Mouse (Mus musculus) embryonic facial prominence, embryonic 15.5 days (tissue): Measurements from ENCODE around the gene Galnt17. TPM values are rescaled to one million over a fixed set of nuclear protein-coding genes. Genes with fewer than 3 reads are reported as not detected.

Source experiments
- ATAC-seq: fragments of 200-750 bp; cut with Nextera tagmentation; 2 replicates; pipeline ENCODE4 v1.8.0; 2017; ENCODE audit warnings: low read depth, moderate TSS enrichment; ENCODE audit not compliant: insufficient number of reproducible peaks, low FRiP score, low TSS enrichment
- H3K27ac ChIP-seq: fragments of 300-500 bp; sonication (generic); replicated peaks from 2 replicates; pipeline ENCODE4 v1.5.1; 2015; ENCODE audit warnings: mild to moderate bottlenecking, inconsistent platforms
- H3K27me3 ChIP-seq: fragments of 300-500 bp; sonication (generic); 2 replicates; pipeline ENCODE4 v1.6.1; 2015; ENCODE audit warnings: inconsistent platforms
- H3K36me3 ChIP-seq: fragments of 300-500 bp; sonication (generic); 2 replicates; pipeline ENCODE4 v1.6.1; 2015; ENCODE audit warnings: mild to moderate bottlenecking, inconsistent platforms
- H3K4me1 ChIP-seq: fragments of 300-500 bp; sonication (generic); 2 replicates; pipeline ENCODE4 v1.6.1; 2015; ENCODE audit warnings: inconsistent platforms
- H3K4me2 ChIP-seq: fragments of 300-500 bp; sonication (generic); replicated peaks from 2 replicates; pipeline ENCODE4 v1.6.1; 2015; ENCODE audit warnings: mild to moderate bottlenecking, inconsistent platforms
- H3K4me3 ChIP-seq: fragments of 300-500 bp; sonication (generic); replicated peaks from 2 replicates; pipeline ENCODE4 v1.5.1; 2015; ENCODE audit warnings: mild to moderate bottlenecking, inconsistent platforms
- H3K9ac ChIP-seq: fragments of 300-500 bp; sonication (generic); 2 replicates; pipeline ENCODE4 v1.6.1; 2015; ENCODE audit warnings: inconsistent platforms
- H3K9me3 ChIP-seq: fragments of 300-500 bp; sonication (generic); replicated peaks from 2 replicates; pipeline ENCODE4 v1.6.1; 2016; ENCODE audit warnings: inconsistent platforms
- WGBS: fragments of 180-500 bp; shearing (Covaris S2); methylation state at CpG from one replicate; pipeline ENCODE4 v1.1.7; 2015; 5-methylcytosine and 5-hydroxymethylcytosine counted together
- polyA plus RNA-seq: library from polyadenylated mRNA; unstranded; fragments of >200 nt; fragmentation: Nextera tagmentation; extraction: Ambion mirVana; gene quantifications from 2 replicates; pipeline ENCODE4 v1.2.1, GENCODE M21; 2015

The Galnt17 gene
- polyA plus RNA-seq, 1 experiment from 2014 or later, result 4.7 TPM

DNA sequence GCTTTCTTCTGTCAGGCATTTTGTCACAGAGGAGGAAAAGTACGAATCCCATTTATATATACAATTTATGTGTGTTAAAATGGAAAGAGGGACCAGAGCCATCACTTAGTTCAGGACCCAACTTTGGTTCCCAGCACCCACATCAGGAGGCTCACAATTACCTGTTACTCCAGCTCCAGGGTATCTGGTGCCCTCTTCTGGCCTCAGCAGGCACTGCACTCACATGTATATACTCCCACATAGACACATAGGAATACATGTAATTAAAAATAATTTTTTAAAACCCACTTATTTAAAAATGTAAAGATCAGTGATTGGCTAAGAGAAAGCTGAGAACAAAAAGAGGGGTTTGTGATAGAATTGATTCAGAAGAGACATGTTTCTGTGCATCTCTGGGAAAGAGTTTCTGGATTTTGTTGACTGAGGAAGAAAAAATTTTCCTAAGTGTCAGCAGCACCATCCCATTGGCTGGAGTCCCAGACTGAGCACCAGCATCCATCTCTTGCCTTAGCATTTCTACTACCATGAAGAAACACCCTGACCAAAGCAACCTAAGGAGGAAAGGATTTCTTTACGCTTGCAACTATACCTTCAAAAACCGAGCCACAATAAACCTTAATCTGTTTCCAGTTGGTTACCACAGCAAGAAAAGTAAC is 381.0 kb downstream of the Galnt17 start:
- ATAC-seq, result no peak
- Histone ChIP-seq H3K27me3 (no peaks in the 10 kb centered on the region), H3K4me2 (no peak overlapping the region), H3K9me3 (no peaks in the 10 kb centered on the region), H3K9ac (no peak overlapping the region), H3K27ac (no peak overlapping the region), H3K4me3 (no peak overlapping the region), H3K4me1 (no peaks in the 10 kb centered on the region), H3K36me3 (no peaks in the 10 kb centered on the region)
- 74% methylated on average over 3 of the region's 3 CpGs for WGBS

DNA sequence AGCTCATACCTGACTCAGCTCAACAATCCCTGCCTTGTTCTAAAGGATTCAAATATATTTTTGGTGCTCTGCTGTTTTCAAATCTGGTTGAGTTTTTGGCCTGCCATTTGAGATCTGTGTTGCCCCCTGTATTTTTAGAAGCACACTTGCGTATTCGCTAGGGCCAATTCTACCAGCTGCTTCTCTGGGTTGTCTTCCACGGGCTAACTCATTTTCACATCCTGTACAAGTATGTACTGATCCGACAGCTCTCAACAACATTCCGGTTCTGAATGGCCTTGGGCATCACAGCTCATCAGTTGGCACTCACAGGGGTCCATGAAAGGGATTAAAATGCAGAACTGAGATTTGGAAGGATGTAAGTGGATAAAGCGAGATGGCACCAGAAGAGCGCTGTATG is 382.6 kb downstream of the Galnt17 start:
- Histone ChIP-seq H3K4me2 (no peak overlapping the region), H3K27me3 (no peaks in the 10 kb centered on the region), H3K9me3 (no peaks in the 10 kb centered on the region), H3K9ac (no peak overlapping the region), H3K4me1 (no peaks in the 10 kb centered on the region), H3K36me3 (no peaks in the 10 kb centered on the region), H3K4me3 (no peak overlapping the region), H3K27ac (no peak overlapping the region)
- no peak for ATAC-seq
- 85% methylated on average over 7 of the region's 7 CpGs for WGBS

DNA sequence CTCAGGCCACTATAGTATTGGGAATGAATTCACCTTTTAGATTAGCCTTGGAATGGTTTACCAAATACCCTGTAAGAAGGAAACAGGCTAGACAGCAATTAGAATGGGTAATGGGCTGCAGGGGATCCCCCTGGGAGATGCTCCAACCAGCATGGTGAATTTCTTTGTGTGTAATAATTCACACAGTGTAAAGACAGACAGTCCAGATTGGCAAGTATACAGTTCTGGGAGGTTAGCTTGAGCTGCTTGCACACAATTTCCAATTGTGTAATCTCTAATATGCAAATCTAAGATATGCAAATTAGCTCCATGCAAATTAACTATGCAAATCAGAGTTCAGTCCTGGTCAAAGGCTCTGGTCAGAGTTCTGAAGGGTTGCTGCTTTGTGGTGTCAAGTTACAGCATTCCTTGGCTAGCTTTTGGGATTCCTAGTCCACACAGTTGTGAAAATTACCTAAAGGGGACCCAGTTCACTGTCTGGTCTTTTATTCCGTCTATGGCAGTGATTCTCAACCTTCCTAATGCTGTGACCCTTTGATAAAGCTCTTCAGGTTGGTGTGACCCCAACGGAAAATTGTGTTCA is 384.0 kb downstream of the Galnt17 start:
- Histone ChIP-seq H3K4me2 (no peak overlapping the region), H3K4me1 (no peaks in the 10 kb centered on the region), H3K4me3 (no peak overlapping the region), H3K27ac (no peak overlapping the region), H3K27me3 (no peaks in the 10 kb centered on the region), H3K36me3 (no peaks in the 10 kb centered on the region), H3K9me3 (no peaks in the 10 kb centered on the region), H3K9ac (no peak overlapping the region)
- WGBS, result 30% methylated on average over 2 of the region's 2 CpGs
- ATAC-seq, result no peak

DNA sequence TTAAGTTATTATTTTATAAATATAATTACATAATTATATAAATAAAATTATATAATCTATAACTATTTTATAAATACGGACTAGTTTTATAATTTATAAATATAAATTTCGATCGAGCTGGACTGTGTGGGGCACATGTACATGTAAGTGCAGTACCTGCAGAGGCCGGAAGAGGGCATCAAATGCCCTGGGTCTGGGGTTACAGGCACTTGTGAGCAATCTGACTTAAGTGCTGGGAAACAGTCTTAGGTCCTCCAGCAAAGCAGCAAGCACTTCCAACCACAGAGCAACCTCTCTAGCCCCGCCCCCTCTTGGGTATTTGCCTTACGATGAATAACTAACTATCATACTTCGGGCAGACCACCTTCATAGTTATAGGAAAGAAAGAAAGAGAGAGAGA is 388.3 kb downstream of the Galnt17 start:
- Histone ChIP-seq H3K27me3 (no peaks in the 10 kb centered on the region), H3K4me3 (no peak overlapping the region), H3K9ac (no peak overlapping the region), H3K27ac (no peak overlapping the region), H3K4me2 (no peak overlapping the region), H3K9me3 (no peaks in the 10 kb centered on the region), H3K36me3 (no peaks in the 10 kb centered on the region), H3K4me1 (no peaks in the 10 kb centered on the region)
- ATAC-seq, result no peak
- WGBS, result 93% methylated on average over 7 of the region's 7 CpGs

DNA sequence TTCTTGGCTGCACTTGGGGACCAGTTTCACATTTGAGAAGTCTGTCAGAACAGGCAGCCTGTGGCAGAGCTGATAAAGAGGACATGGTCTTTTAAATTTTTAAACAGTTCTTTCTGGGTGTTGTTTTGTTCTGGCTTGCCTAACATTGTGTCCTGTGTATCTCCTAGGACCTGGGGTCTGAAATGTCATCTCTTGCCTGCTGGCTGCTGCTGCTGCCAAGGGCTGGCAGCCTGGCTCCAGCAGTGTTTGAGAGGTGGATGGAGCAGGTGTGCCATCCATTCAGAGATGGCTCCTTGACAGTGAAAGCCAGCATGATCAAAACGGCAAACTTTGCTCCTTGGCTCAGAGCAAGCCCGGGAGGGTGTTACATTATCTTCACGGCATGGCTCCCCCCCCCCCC is 393.7 kb downstream of the Galnt17 start:
- no peak overlapping the region for H3K4me3 ChIP-seq
- no peak overlapping the region for H3K9ac ChIP-seq
- 62% methylated on average over 3 of the region's 3 CpGs for WGBS
- no peak for ATAC-seq
- H3K9me3 ChIP-seq, result no peaks in the 10 kb centered on the region
- H3K27ac ChIP-seq, result no peak overlapping the region
- no peaks in the 10 kb centered on the region for H3K27me3 ChIP-seq
- no peak overlapping the region for H3K4me2 ChIP-seq
- no peaks in the 10 kb centered on the region for H3K36me3 ChIP-seq
- H3K4me1 ChIP-seq, result no peaks in the 10 kb centered on the region

DNA sequence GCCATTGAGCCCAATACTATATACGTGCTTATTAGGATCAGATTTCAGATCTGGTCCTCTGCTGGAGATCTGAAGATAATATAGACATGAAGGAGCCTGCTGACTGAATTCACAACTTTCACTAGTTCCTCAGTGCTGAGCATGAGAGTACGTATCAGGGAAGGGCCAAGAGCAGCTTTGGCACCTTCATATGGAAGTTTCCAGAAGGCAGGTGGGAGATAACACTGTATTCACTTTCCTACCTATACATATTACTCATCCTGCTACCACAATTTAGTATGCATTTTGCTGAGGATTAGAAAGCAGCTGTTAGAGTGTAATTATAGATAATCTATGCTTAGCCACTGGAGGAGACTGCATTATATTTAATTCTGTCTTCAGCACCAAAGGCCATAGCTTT is 396.7 kb downstream of the Galnt17 start:
- WGBS, result 44% methylated on average over 2 of the region's 2 CpGs
- no peaks in the 10 kb centered on the region for H3K4me1 ChIP-seq
- ATAC-seq, result no peak

DNA sequence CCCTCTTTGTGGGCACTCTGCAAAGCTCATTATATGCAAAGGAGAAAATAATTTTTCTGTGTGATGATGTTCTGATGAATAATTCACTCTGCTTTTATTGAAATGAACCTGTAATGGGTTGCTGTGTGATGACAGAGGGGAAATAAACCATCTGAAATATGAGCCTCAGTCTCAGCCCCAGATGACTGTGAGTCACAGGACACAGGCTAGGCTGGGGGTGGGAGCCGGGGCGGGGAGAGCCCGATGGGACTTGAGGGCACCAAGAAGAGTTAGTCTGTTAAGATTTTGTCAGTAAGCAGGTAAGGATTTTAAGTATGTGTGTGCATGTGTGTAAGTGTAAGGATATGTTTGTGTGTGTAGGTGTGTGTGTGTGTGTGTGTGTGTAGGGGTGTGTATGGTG is 406.6 kb downstream of the Galnt17 start:
- Histone ChIP-seq H3K4me1 (no peaks in the 10 kb centered on the region), H3K9me3 (no peaks in the 10 kb centered on the region), H3K4me2 (no peak overlapping the region), H3K4me3 (no peak overlapping the region), H3K27ac (no peak overlapping the region), H3K27me3 (no peaks in the 10 kb centered on the region), H3K9ac (no peak overlapping the region), H3K36me3 (no peaks in the 10 kb centered on the region)
- 53% methylated on average over 3 of the region's 3 CpGs for WGBS
- ATAC-seq, result no peak

More for the DNA sequence above, 396.7 kb downstream of the Galnt17 start:
- no peak overlapping the region for H3K27ac ChIP-seq
- H3K4me2 ChIP-seq, result no peak overlapping the region
- no peak overlapping the region for H3K9ac ChIP-seq
- no peak overlapping the region for H3K4me3 ChIP-seq
- no peaks in the 10 kb centered on the region for H3K9me3 ChIP-seq
- no peaks in the 10 kb centered on the region for H3K27me3 ChIP-seq
- no peaks in the 10 kb centered on the region for H3K36me3 ChIP-seq

DNA sequence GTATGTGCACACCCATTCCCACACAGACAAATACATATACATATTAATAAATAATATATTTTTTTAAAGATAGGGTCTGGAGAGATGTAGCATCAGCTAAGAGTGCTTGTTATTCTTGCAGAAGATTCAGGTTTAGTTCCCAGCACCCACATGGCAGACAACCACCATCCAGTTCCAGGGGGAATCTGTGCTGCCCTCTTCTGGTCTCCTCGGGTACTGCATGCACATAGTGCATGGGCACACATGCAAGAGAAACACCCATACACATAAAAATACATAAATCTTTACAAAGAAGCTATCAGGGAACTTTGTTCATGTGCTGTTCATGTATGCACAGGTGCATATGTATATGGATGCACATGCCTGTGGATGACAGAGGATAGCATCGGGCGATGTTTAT is 412.3 kb downstream of the Galnt17 start:
- H3K9me3 ChIP-seq, result no peaks in the 10 kb centered on the region
- 93% methylated on average over 3 of the region's 3 CpGs for WGBS
- no peak overlapping the region for H3K9ac ChIP-seq
- H3K27me3 ChIP-seq, result no peaks in the 10 kb centered on the region
- no peaks in the 10 kb centered on the region for H3K36me3 ChIP-seq
- no peaks in the 10 kb centered on the region for H3K4me1 ChIP-seq
- ATAC-seq, result no peak
- no peak overlapping the region for H3K27ac ChIP-seq
- no peak overlapping the region for H3K4me3 ChIP-seq
- no peak overlapping the region for H3K4me2 ChIP-seq

DNA sequence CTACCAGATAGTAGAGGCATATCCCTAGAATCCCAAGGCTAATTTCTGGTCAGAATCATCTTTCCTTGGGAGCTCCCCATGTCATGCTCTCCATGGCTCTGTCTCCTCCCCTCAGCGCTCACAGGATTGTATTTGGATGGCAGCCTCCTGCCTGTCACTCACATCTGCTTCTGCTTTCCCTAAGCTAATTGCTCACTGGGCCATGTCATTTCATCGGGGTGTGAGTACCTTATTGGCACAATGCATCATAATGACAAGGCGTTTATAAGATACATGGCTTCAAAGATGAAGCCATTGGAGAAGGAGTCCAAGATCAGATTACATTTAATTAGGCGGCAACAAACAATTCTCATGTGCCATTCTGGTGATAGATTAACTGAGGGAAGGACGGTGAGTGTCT is 416.6 kb downstream of the Galnt17 start:
- no peaks in the 10 kb centered on the region for H3K36me3 ChIP-seq
- no peaks in the 10 kb centered on the region for H3K4me1 ChIP-seq
- no peak overlapping the region for H3K9ac ChIP-seq
- WGBS, result 55% methylated on average over 5 of the region's 5 CpGs
- H3K27ac ChIP-seq, result no peak overlapping the region
- H3K9me3 ChIP-seq, result no peaks in the 10 kb centered on the region
- H3K27me3 ChIP-seq, result no peaks in the 10 kb centered on the region
- no peak overlapping the region for H3K4me3 ChIP-seq
- no peak overlapping the region for H3K4me2 ChIP-seq
- ATAC-seq, result no peak

DNA sequence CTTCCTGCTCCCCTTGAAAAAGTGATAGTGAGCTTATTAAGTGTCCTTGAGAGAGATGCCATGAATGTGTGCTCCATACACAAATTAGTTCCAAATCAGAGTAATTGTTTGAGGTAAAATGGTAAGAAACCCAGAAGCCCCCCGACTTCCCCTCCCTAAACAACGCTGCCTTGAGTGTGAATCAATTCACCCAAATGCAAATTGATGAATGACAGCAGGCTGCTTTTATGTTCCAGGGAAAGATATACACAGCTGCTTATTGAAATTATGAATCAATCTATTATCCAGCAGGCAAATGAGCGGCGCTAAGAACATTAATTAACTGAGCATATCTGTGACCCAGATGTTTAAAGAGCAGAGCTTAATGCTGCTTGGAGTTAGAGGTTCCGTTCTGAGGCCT is 428.0 kb downstream of the Galnt17 start:
- no peak for ATAC-seq
- WGBS, result 87% methylated on average over 5 of the region's 5 CpGs
- no peaks in the 10 kb centered on the region for H3K4me1 ChIP-seq

DNA sequence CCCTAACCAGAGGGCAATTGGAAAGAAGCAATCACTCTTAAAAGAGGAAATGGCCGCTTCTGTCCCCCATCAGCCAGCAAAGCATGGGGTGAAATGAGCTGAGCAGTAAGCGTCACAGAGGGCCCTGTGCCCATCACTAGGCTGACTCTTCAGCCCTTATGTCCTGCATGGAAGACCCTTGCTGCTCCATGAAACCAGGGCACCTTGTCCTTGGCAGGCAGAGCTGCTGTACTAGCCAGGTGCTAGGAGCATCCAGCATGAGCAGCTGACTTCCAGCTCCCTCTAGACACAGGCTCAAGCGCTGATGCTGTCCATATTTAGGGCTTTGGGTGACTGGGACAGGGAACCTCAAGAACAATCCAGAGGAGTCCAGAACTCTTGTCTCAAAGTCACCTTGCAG is 432.9 kb downstream of the Galnt17 start:
- Histone ChIP-seq H3K4me2 (no peak overlapping the region), H3K27ac (no peak overlapping the region), H3K4me3 (no peak overlapping the region), H3K9ac (no peak overlapping the region), H3K9me3 (no peaks in the 10 kb centered on the region), H3K4me1 (no peaks in the 10 kb centered on the region), H3K36me3 (no peaks in the 10 kb centered on the region), H3K27me3 (no peaks in the 10 kb centered on the region)
- 82% methylated on average over 3 of the region's 3 CpGs for WGBS
- ATAC-seq, result no peak

More for the DNA sequence above, 428.0 kb downstream of the Galnt17 start:
- no peak overlapping the region for H3K4me2 ChIP-seq
- H3K4me3 ChIP-seq, result no peak overlapping the region
- no peaks in the 10 kb centered on the region for H3K27me3 ChIP-seq
- no peaks in the 10 kb centered on the region for H3K36me3 ChIP-seq
- H3K9me3 ChIP-seq, result no peaks in the 10 kb centered on the region
- H3K27ac ChIP-seq, result no peak overlapping the region
- no peak overlapping the region for H3K9ac ChIP-seq

DNA sequence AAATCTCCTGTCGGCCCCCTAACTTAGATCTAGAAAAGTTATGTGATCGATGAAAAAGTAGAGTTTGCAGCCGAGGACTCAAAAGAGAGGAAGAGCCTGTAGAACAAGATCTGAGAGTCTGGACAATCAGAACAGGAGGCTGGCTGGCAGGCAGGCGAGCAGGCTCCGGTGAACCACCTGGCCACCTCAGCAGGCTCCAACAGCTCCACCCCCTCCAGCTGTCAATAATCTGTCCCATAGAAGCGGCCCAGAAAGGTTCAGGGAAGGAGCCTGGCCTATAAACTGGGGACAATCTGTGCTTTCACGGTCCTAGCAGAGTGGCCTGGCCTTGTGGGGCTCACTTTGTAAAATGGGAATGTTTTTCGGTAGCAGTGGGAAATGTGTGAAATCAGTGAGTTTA is 437.2 kb downstream of the Galnt17 start:
- H3K9ac ChIP-seq, result no peak overlapping the region
- no peak overlapping the region for H3K4me2 ChIP-seq
- H3K27me3 ChIP-seq, result no peaks in the 10 kb centered on the region
- no peak for ATAC-seq
- no peak overlapping the region for H3K4me3 ChIP-seq
- H3K27ac ChIP-seq, result no peak overlapping the region
- no peaks in the 10 kb centered on the region for H3K36me3 ChIP-seq
- no peaks in the 10 kb centered on the region for H3K9me3 ChIP-seq
- WGBS, result 52% methylated on average over 8 of the region's 8 CpGs
- H3K4me1 ChIP-seq, result no peaks in the 10 kb centered on the region
